Mouse (Mus musculus) MEL (cell line): ENCODE results near the gene Lamb3. TPM values are rescaled to one million over a fixed set of nuclear protein-coding genes. Genes with fewer than 3 reads are reported as not detected.

Experiments used
- DNase-seq: peaks from one replicate; pipeline ENCODE4 v3.0.0; 2011; ENCODE audit warnings: low read depth, low spot score
- H3K27ac ChIP-seq: 2 replicates; pipeline ENCODE4 v1.5.1; 2012; ENCODE audit warnings: low read depth, mild to moderate bottlenecking, control low read depth, low read length, moderate library complexity; ENCODE audit not compliant: control insufficient read depth
- H3K27me3 ChIP-seq, 2 experiments: fragments of 150-350 bp in 1 of 2; sonication (generic) in 1 of 2; 2 replicates each; pipeline ENCODE4 v1.6.1; 2012; ENCODE audit warnings: low read length in 2 of 2, mild to moderate bottlenecking in 2 of 2, improper control_type of control experiment in 1 of 2, moderate library complexity in 1 of 2; ENCODE audit not compliant: insufficient read depth in 2 of 2, control insufficient read depth in 1 of 2
- H3K36me3 ChIP-seq, 2 experiments: 2 replicates each; pipeline ENCODE4 v1.6.1; 2012 to 2014; ENCODE audit warnings: low read length in 2 of 2, improper control_type of control experiment in 1 of 2, inconsistent platforms in 1 of 2, mild to moderate bottlenecking in 1 of 2; ENCODE audit not compliant: insufficient read depth in 2 of 2, control insufficient read depth in 1 of 2
- H3K4me1 ChIP-seq, 2 experiments: fragments of 150-350 bp in 1 of 2; sonication (generic) in 1 of 2; 2 replicates each; pipeline ENCODE4 v1.6.1; 2012; ENCODE audit warnings: low read length in 2 of 2, improper control_type of control experiment in 1 of 2, mild to moderate bottlenecking in 1 of 2; ENCODE audit not compliant: insufficient read depth in 2 of 2, control insufficient read depth in 1 of 2
- H3K4me3 ChIP-seq, 2 experiments: fragments of 150-350 bp in 1 of 2; sonication (generic) in 1 of 2; 2 replicates each; pipeline ENCODE4 v1.5.1; 2012; ENCODE audit warnings: low read depth in 2 of 2, low read length in 2 of 2, mild to moderate bottlenecking in 2 of 2, moderate library complexity in 2 of 2, control low read depth in 1 of 2, improper control_type of control experiment in 1 of 2; ENCODE audit not compliant: control insufficient read depth in 1 of 2, insufficient read depth in 1 of 2
- H3K79me2 ChIP-seq: 2 replicates; pipeline ENCODE4 v1.6.1; 2012; ENCODE audit warnings: mild to moderate bottlenecking, low read length, moderate library complexity; ENCODE audit not compliant: control insufficient read depth, poor library complexity, insufficient read depth
- H3K9ac ChIP-seq: 2 replicates; pipeline ENCODE4 v1.6.1; 2012; ENCODE audit warnings: low read depth, mild to moderate bottlenecking, control low read depth, low read length, moderate library complexity; ENCODE audit not compliant: control insufficient read depth, poor library complexity, severe bottlenecking
- H3K9me3 ChIP-seq: fragments of 150-350 bp; sonication (generic); replicated peaks from 2 replicates; pipeline ENCODE4 v1.6.1; 2012; ENCODE audit warnings: mild to moderate bottlenecking, low read length, improper control_type of control experiment, moderate library complexity; ENCODE audit not compliant: insufficient read depth
- BHLHE40 ChIP-seq: IDR thresholded peaks from 2 replicates; pipeline ENCODE4 v1.6.1; 2012; ENCODE audit warnings: low read depth, mild to moderate bottlenecking, inconsistent platforms, low read length, improper control_type of control experiment, borderline replicate concordance
- ELF1 ChIP-seq: IDR thresholded peaks from 2 replicates; pipeline ENCODE4 v1.6.1; 2014; ENCODE audit warnings: low read depth, mild to moderate bottlenecking, inconsistent platforms, low read length, improper control_type of control experiment, moderate library complexity
- EP300 ChIP-seq, 2 experiments: IDR thresholded peaks; 2 replicates each; pipeline ENCODE4 v1.6.1; 2011; ENCODE audit warnings: improper control_type of control experiment in 2 of 2, low read length in 2 of 2, low read depth in 1 of 2, mild to moderate bottlenecking in 1 of 2
- ETS1 ChIP-seq: IDR thresholded peaks from 2 replicates; pipeline ENCODE4 v1.6.1; 2012; ENCODE audit warnings: low read depth, mild to moderate bottlenecking, inconsistent platforms, low read length, improper control_type of control experiment, moderate library complexity
- GATA1 ChIP-seq: IDR thresholded peaks from 2 replicates; pipeline ENCODE4 v1.6.1; 2011; ENCODE audit warnings: low read depth, low read length, improper control_type of control experiment
- HCFC1 ChIP-seq: IDR thresholded peaks from 2 replicates; pipeline ENCODE4 v1.6.1; 2012; ENCODE audit warnings: low read depth, mild to moderate bottlenecking, inconsistent platforms, low read length, improper control_type of control experiment, moderate library complexity
- JUND ChIP-seq: IDR thresholded peaks from 2 replicates; pipeline ENCODE4 v1.6.1; 2011; ENCODE audit warnings: low read depth, mild to moderate bottlenecking, improper control_type of control experiment, low read length
- KAT2A ChIP-seq: conservative IDR thresholded peaks from 2 replicates; pipeline ENCODE4 v1.6.1; 2012; ENCODE audit warnings: low read depth, low read length, improper control_type of control experiment, inconsistent platforms
- MAFK ChIP-seq: IDR thresholded peaks from 2 replicates; pipeline ENCODE4 v1.6.1; 2011; ENCODE audit warnings: low read depth, mild to moderate bottlenecking, low read length, improper control_type of control experiment, borderline replicate concordance
- MAX ChIP-seq: IDR thresholded peaks from 2 replicates; pipeline ENCODE4 v1.6.1; 2011; ENCODE audit warnings: low read length, improper control_type of control experiment
- MAZ ChIP-seq: IDR thresholded peaks from 2 replicates; pipeline ENCODE4 v1.6.1; 2012; ENCODE audit warnings: low read depth, mild to moderate bottlenecking, inconsistent platforms, low read length, improper control_type of control experiment
- MXI1 ChIP-seq: IDR thresholded peaks from 2 replicates; pipeline ENCODE4 v1.6.1; 2011; ENCODE audit warnings: mild to moderate bottlenecking, low read depth, low read length, improper control_type of control experiment
- MYB ChIP-seq: IDR thresholded peaks from 2 replicates; pipeline ENCODE4 v1.6.1; 2011; ENCODE audit warnings: mild to moderate bottlenecking, low read depth, low read length, improper control_type of control experiment
- MYC ChIP-seq: IDR thresholded peaks from 2 replicates; pipeline ENCODE4 v1.6.1; 2011; ENCODE audit warnings: low read depth, mild to moderate bottlenecking, low read length, improper control_type of control experiment, moderate library complexity
- NELFE ChIP-seq: IDR thresholded peaks from 2 replicates; pipeline ENCODE4 v1.6.1; 2011; ENCODE audit warnings: low read depth, low read length, improper control_type of control experiment
- NRF1 ChIP-seq: IDR thresholded peaks from 2 replicates; pipeline ENCODE4 v1.6.1; 2014; ENCODE audit warnings: low read depth, mild to moderate bottlenecking, inconsistent platforms, low read length, improper control_type of control experiment, moderate library complexity; ENCODE audit not compliant: poor library complexity, insufficient read depth, severe bottlenecking
- POLR2AphosphoS2 ChIP-seq: IDR thresholded peaks from 2 replicates; pipeline ENCODE4 v1.6.1; 2011; ENCODE audit warnings: low read length, improper control_type of control experiment
- RAD21 ChIP-seq: IDR thresholded peaks from 2 replicates; pipeline ENCODE4 v1.6.1; 2011; ENCODE audit warnings: mild to moderate bottlenecking, low read depth, low read length, improper control_type of control experiment
- RCOR1 ChIP-seq: IDR thresholded peaks from 2 replicates; pipeline ENCODE4 v1.6.1; 2012; ENCODE audit warnings: low read depth, mild to moderate bottlenecking, inconsistent platforms, low read length, improper control_type of control experiment
- SIN3A ChIP-seq: IDR thresholded peaks from 2 replicates; pipeline ENCODE4 v1.6.1; 2012; ENCODE audit warnings: low read length, improper control_type of control experiment, inconsistent platforms
- UBTF ChIP-seq: IDR thresholded peaks from 2 replicates; pipeline ENCODE4 v1.6.1; 2012; ENCODE audit warnings: low read depth, mild to moderate bottlenecking, inconsistent platforms, low read length, improper control_type of control experiment, moderate library complexity, borderline replicate concordance; ENCODE audit not compliant: insufficient read depth
- USF1 ChIP-seq: IDR thresholded peaks from 2 replicates; pipeline ENCODE4 v1.6.1; 2014; ENCODE audit warnings: low read depth, mild to moderate bottlenecking, inconsistent platforms, low read length, improper control_type of control experiment, moderate library complexity
- USF2 ChIP-seq, 2 experiments: IDR thresholded peaks; 2 replicates each; pipeline ENCODE4 v1.6.1; 2011 to 2012; ENCODE audit warnings: improper control_type of control experiment in 2 of 2, low read length in 2 of 2, borderline replicate concordance in 1 of 2, inconsistent platforms in 1 of 2, low read depth in 1 of 2, mild to moderate bottlenecking in 1 of 2; ENCODE audit not compliant: insufficient read depth in 1 of 2
- ZMIZ1 ChIP-seq: IDR thresholded peaks from 2 replicates; pipeline ENCODE4 v1.6.1; 2012; ENCODE audit warnings: low read depth, mild to moderate bottlenecking, inconsistent platforms, low read length, improper control_type of control experiment, moderate library complexity
- ZNF384 ChIP-seq: IDR thresholded peaks from 2 replicates; pipeline ENCODE4 v1.6.1; 2012; ENCODE audit warnings: low read depth, mild to moderate bottlenecking, inconsistent platforms, low read length, improper control_type of control experiment
- polyA plus RNA-seq, 2 experiments: library from polyadenylated mRNA; stranded (reverse) in 1 of 2; unstranded in 1 of 2; fragments of >175 nt in 1 of 2; fragments of >200 nt in 1 of 2; gene quantifications; 2 replicates each; pipeline versions ENCODE4 v1.2.1 to v1.2.4; 2012; ENCODE audit warnings: low replicate concordance in 2 of 2, low read depth in 1 of 2; ENCODE audit not compliant: insufficient read length in 2 of 2, insufficient read depth in 1 of 2, missing spikeins in 1 of 2
- total RNA-seq: library from RNA; depleted of rRNA; stranded (reverse); fragments of 300-350 nt; gene quantifications from 2 replicates; pipeline ENCODE4 v1.2.3, GENCODE M21; 2012

Gene Lamb3
- total and polyA plus RNA-seq, 3 experiments = 0.03 to 0.35 TPM; not detected in 1

GRCm38 (mm10) chr1:193334546-193334945 is 127.0 kb downstream of the Lamb3 start:
- Histone ChIP-seq H3K9ac (no peak overlapping the region), H3K79me2 (no peaks in the 10 kb centered on the region), H3K27me3 (no peaks in the 10 kb centered on the region), H3K27ac (no peak overlapping the region), H3K36me3 (no peaks in the 10 kb centered on the region)
- no peak for DNase-seq
- no peak for TF ChIP-seq POLR2AphosphoS2
- no peak for TF ChIP-seq GATA1
- no peak for TF ChIP-seq MAFK
- no peak for TF ChIP-seq USF1
- TF ChIP-seq SIN3A = no peak
- TF ChIP-seq, all 39 proteins: peak for 0
- Histone ChIP-seq H3K4me1 (no peaks in the 10 kb centered on the region), H3K9me3 (no peaks in the 10 kb centered on the region), H3K4me3 (no peak overlapping the region)

- H3K79me2 ChIP-seq = no peaks in the 10 kb centered on the region
- no peaks in the 10 kb centered on the region for H3K27me3 ChIP-seq
- H3K4me3 ChIP-seq = no peak overlapping the region
- no peak overlapping the region for H3K9ac ChIP-seq
- no peak for DNase-seq
- H3K27ac ChIP-seq = no peak overlapping the region
- no peaks in the 10 kb centered on the region for H3K9me3 ChIP-seq
- TF ChIP-seq ETS1 (no peak), HCFC1 (no peak), RAD21 (no peak), RCOR1 (no peak), NRF1 (no peak), USF2 (IDR thresholded peaks at IDR 0.05; ENCODE audit: borderline replicate concordance in 1 of 2, insufficient read depth in 1 of 2, low read depth in 1 of 2, low read length in 2 of 2) (no peak), NELFE (no peak)
- TF ChIP-seq, all 39 proteins: peak for 0
- Histone ChIP-seq H3K36me3 (no peaks in the 10 kb centered on the region), H3K4me1 (no peaks in the 10 kb centered on the region)
Observed at GRCm38 (mm10) chr1:193336122-193337017, 128.9 kb downstream of the Lamb3 start.

GRCm38 (mm10) chr1:193337018-193337321 is 129.5 kb downstream of the Lamb3 start:
- no peaks in the 10 kb centered on the region for H3K4me1 ChIP-seq
- TF ChIP-seq MXI1 (no peak), MYC (no peak), MYB (no peak), MAZ (no peak), UBTF (no peak), ZNF384 (no peak), BHLHE40 (no peak), RAD21 (no peak), EP300 (IDR thresholded peaks at IDR 0.05; ENCODE audit: low read depth in 1 of 2, low read length in 2 of 2) (no peak), ZMIZ1 (no peak), KAT2A (no peak), NRF1 (no peak), JUND (no peak), MAX (no peak), RCOR1 (no peak), GATA1 (no peak), MAFK (no peak), ELF1 (no peak)
- no peak overlapping the region for H3K27ac ChIP-seq
- no peak overlapping the region for H3K4me3 ChIP-seq
- H3K9ac ChIP-seq = no peak overlapping the region
- H3K27me3 ChIP-seq = no peaks in the 10 kb centered on the region
- no peaks in the 10 kb centered on the region for H3K9me3 ChIP-seq
- no peaks in the 10 kb centered on the region for H3K79me2 ChIP-seq
- DNase-seq = no peak
- H3K36me3 ChIP-seq = no peaks in the 10 kb centered on the region
